Mouse (Mus musculus): ENCODE measurements around the gene Fgfr2.
"Not testable (repeated sequence)": the region's sequence is repeated elsewhere in the genome, so short reads cannot be mapped to it uniquely, and the experiment has no call there.

The Fgfr2 gene

GRCm38 (mm10) chr7:132573205-132573604, 549.9 kb downstream of the Fgfr2 start:
- no peak for DNase-seq (ENCODE audit: low spot score)

GRCm38 (mm10) chr7:132572738-132573137, 550.4 kb downstream of the Fgfr2 start:
- DNase-seq (ENCODE audit: low spot score): no peak

- DNase-seq (ENCODE audit: low spot score): no peak
Measured at GRCm38 (mm10) chr7:132571481-132571880, 551.7 kb downstream of the Fgfr2 start.

GRCm38 (mm10) chr7:132570071-132570470, 553.1 kb downstream of the Fgfr2 start:
- DNase-seq (ENCODE audit: low spot score): no peak

- no peak for DNase-seq (ENCODE audit: low spot score)
Measured at GRCm38 (mm10) chr7:132568817-132569216, 554.3 kb downstream of the Fgfr2 start.

GRCm38 (mm10) chr7:132565831-132566230, 557.3 kb downstream of the Fgfr2 start:
- no peak for DNase-seq (ENCODE audit: low spot score)

- no peak for DNase-seq (ENCODE audit: low spot score)
Measured at GRCm38 (mm10) chr7:132559138-132559766, 563.9 kb downstream of the Fgfr2 start.

- no peak for DNase-seq (ENCODE audit: low spot score)
Measured at GRCm38 (mm10) chr7:132558141-132558736, 564.9 kb downstream of the Fgfr2 start.

GRCm38 (mm10) chr7:132556575-132556974, 566.6 kb downstream of the Fgfr2 start:
- no peak for DNase-seq (ENCODE audit: low spot score)

- DNase-seq (ENCODE audit: low spot score): no peak
Measured at GRCm38 (mm10) chr7:132555911-132556310, 567.2 kb downstream of the Fgfr2 start.

- DNase-seq (ENCODE audit: low spot score): no peak
Measured at GRCm38 (mm10) chr7:132554091-132554490, 569.1 kb downstream of the Fgfr2 start.

- peak; percentile 95 for DNase-seq (ENCODE audit: low spot score)
Measured at GRCm38 (mm10) chr7:132551351-132552126, 571.6 kb downstream of the Fgfr2 start.

- DNase-seq (ENCODE audit: low spot score): no peak
Measured at GRCm38 (mm10) chr7:132547126-132547525, 576.0 kb downstream of the Fgfr2 start.

- no peak for DNase-seq (ENCODE audit: low spot score)
Measured at GRCm38 (mm10) chr7:132542427-132542826, 580.7 kb downstream of the Fgfr2 start.

- no peak for DNase-seq (ENCODE audit: low spot score)
Measured at GRCm38 (mm10) chr7:132541566-132541965, 581.6 kb downstream of the Fgfr2 start.

- DNase-seq (ENCODE audit: low spot score): no peak
Measured at GRCm38 (mm10) chr7:132540597-132540996, 582.6 kb downstream of the Fgfr2 start.

GRCm38 (mm10) chr7:132529206-132529605, 593.9 kb downstream of the Fgfr2 start:
- DNase-seq (ENCODE audit: low spot score): no peak

- no peak for DNase-seq (ENCODE audit: low spot score)
Measured at GRCm38 (mm10) chr7:132513419-132513982, 609.6 kb downstream of the Fgfr2 start.

- no peak for DNase-seq (ENCODE audit: low spot score)
Measured at GRCm38 (mm10) chr7:132509110-132509509, 614.0 kb downstream of the Fgfr2 start.

GRCm38 (mm10) chr7:132507361-132507760, 615.8 kb downstream of the Fgfr2 start:
- DNase-seq (ENCODE audit: low spot score): no peak

GRCm38 (mm10) chr7:132506226-132506625, 616.9 kb downstream of the Fgfr2 start:
- DNase-seq (ENCODE audit: low spot score): no peak

GRCm38 (mm10) chr7:132502445-132502844, 620.7 kb downstream of the Fgfr2 start:
- not testable (repeated sequence) for DNase-seq (ENCODE audit: low spot score)

GRCm38 (mm10) chr7:132497142-132497541, 626.0 kb downstream of the Fgfr2 start:
- no peak for DNase-seq (ENCODE audit: low spot score)

Measured in ovary, postnatal 14 days (tissue).